Mouse (Mus musculus) CH12.LX (cell line): ENCODE data around the gene Mkln1. TPM values are rescaled to one million over a fixed set of nuclear protein-coding genes. Genes with fewer than 3 reads are reported as not detected.

Source experiments
- DNase-seq: peaks from one replicate; pipeline ENCODE4 v3.0.0-alpha.2; 2013; ENCODE audit errors: extremely low read depth
- H3K27ac ChIP-seq: 2 replicates; pipeline ENCODE4 v1.5.1; 2012; ENCODE audit warnings: low read depth, mild to moderate bottlenecking, control low read depth, moderate library complexity; ENCODE audit not compliant: insufficient read depth
- H3K27me3 ChIP-seq: replicated peaks from 2 replicates; pipeline ENCODE3; 2012; ENCODE audit warnings: inconsistent platforms
- H3K36me3 ChIP-seq, 2 experiments: replicated peaks in 1 of 2; 2 replicates each; pipeline versions ENCODE3 to v1.6.1; 2012; ENCODE audit warnings: inconsistent platforms in 1 of 2, low read length in 1 of 2, mild to moderate bottlenecking in 1 of 2, mixed read lengths in 1 of 2, moderate library complexity in 1 of 2; ENCODE audit not compliant: control insufficient read depth in 1 of 2, insufficient read depth in 1 of 2
- H3K4me1 ChIP-seq, 2 experiments: 2 replicates each; pipeline ENCODE4 v1.6.1; 2012; ENCODE audit warnings: inconsistent platforms in 1 of 2, moderate library complexity in 1 of 2; ENCODE audit not compliant: insufficient read depth in 2 of 2, control insufficient read depth in 1 of 2
- H3K4me2 ChIP-seq: 2 replicates; pipeline ENCODE4 v1.6.1; 2012; ENCODE audit warnings: low read depth, mild to moderate bottlenecking, control low read depth; ENCODE audit not compliant: poor library complexity, insufficient read depth, severe bottlenecking
- H3K4me3 ChIP-seq, 3 experiments: fragments of 150-350 bp in 1 of 3; sonication (generic) in 1 of 3; replicated peaks in 1 of 3; 2 replicates each; pipeline versions ENCODE3 to v1.5.1; 2011 to 2012; ENCODE audit warnings: low read depth in 2 of 3, low read length in 2 of 3, mild to moderate bottlenecking in 2 of 3, moderate library complexity in 2 of 3, control low read depth in 1 of 3, improper control_type of control experiment in 1 of 3, inconsistent platforms in 1 of 3, mixed read lengths in 1 of 3; ENCODE audit not compliant: poor library complexity in 1 of 3
- H3K79me2 ChIP-seq: replicated peaks from 2 replicates; pipeline ENCODE4 v1.6.1; 2012; ENCODE audit warnings: mild to moderate bottlenecking, moderate library complexity; ENCODE audit not compliant: control insufficient read depth, poor library complexity, insufficient read depth, severe bottlenecking; ENCODE audit errors: extremely low read depth
- H3K9ac ChIP-seq: 2 replicates; pipeline ENCODE4 v1.6.1; 2012; ENCODE audit warnings: low read depth, mild to moderate bottlenecking, control low read depth, moderate library complexity; ENCODE audit not compliant: insufficient read depth
- H3K9me3 ChIP-seq: replicated peaks from 2 replicates; pipeline ENCODE3; 2012; ENCODE audit warnings: low read length, inconsistent platforms, mixed read lengths
- ETS1 ChIP-seq: conservative IDR thresholded peaks from 2 replicates; pipeline ENCODE4 v1.6.1; 2012; ENCODE audit warnings: low read depth, mild to moderate bottlenecking, inconsistent platforms, low read length, improper control_type of control experiment, moderate library complexity
- HCFC1 ChIP-seq: IDR thresholded peaks from 2 replicates; pipeline ENCODE4 v1.6.1; 2012; ENCODE audit warnings: low read depth, mild to moderate bottlenecking, inconsistent platforms, low read length, improper control_type of control experiment
- JUN ChIP-seq: IDR thresholded peaks from 2 replicates; pipeline ENCODE4 v1.6.1; 2011; ENCODE audit warnings: low read depth, mild to moderate bottlenecking, low read length, improper control_type of control experiment, moderate library complexity; ENCODE audit not compliant: insufficient read depth
- JUND ChIP-seq: conservative IDR thresholded peaks from 2 replicates; pipeline ENCODE4 v1.6.1; 2011; ENCODE audit warnings: low read depth, low read length, improper control_type of control experiment
- KAT2A ChIP-seq: IDR thresholded peaks from 2 replicates; pipeline ENCODE4 v1.6.1; 2012; ENCODE audit warnings: low read length, improper control_type of control experiment, inconsistent platforms; ENCODE audit not compliant: insufficient replicate concordance
- MAFK ChIP-seq: IDR thresholded peaks from 2 replicates; pipeline ENCODE4 v1.6.1; 2011; ENCODE audit warnings: low read length, improper control_type of control experiment; ENCODE audit not compliant: insufficient replicate concordance
- MAX ChIP-seq: IDR thresholded peaks from 2 replicates; pipeline ENCODE4 v1.6.1; 2011; ENCODE audit warnings: low read length, improper control_type of control experiment
- MAZ ChIP-seq: IDR thresholded peaks from 2 replicates; pipeline ENCODE4 v1.6.1; 2012; ENCODE audit warnings: low read depth, mild to moderate bottlenecking, inconsistent platforms, low read length, improper control_type of control experiment, moderate library complexity
- MYC ChIP-seq: IDR thresholded peaks from 2 replicates; pipeline ENCODE4 v1.6.1; 2011; ENCODE audit warnings: low read depth, mild to moderate bottlenecking, improper control_type of control experiment, low read length
- POLR2AphosphoS2 ChIP-seq: IDR thresholded peaks from 2 replicates; pipeline ENCODE4 v1.6.1; 2011; ENCODE audit warnings: low read depth, low read length, improper control_type of control experiment
- RCOR1 ChIP-seq: conservative IDR thresholded peaks from 2 replicates; pipeline ENCODE4 v1.6.1; 2012; ENCODE audit warnings: low read depth, mild to moderate bottlenecking, inconsistent platforms, low read length, improper control_type of control experiment
- SIN3A ChIP-seq: IDR thresholded peaks from 2 replicates; pipeline ENCODE4 v1.6.1; 2012; ENCODE audit warnings: low read length, improper control_type of control experiment, inconsistent platforms
- TBP ChIP-seq: conservative IDR thresholded peaks from 2 replicates; pipeline ENCODE4 v1.6.1; 2011; ENCODE audit warnings: low read depth, low read length, improper control_type of control experiment
- TCF12 ChIP-seq: IDR thresholded peaks from 2 replicates; pipeline ENCODE4 v1.6.1; 2014; ENCODE audit warnings: low read depth, mild to moderate bottlenecking, inconsistent platforms, low read length, improper control_type of control experiment
- UBTF ChIP-seq: IDR thresholded peaks from 2 replicates; pipeline ENCODE4 v1.6.1; 2012; ENCODE audit warnings: low read depth, mild to moderate bottlenecking, inconsistent platforms, low read length, improper control_type of control experiment, moderate library complexity
- USF1 ChIP-seq: IDR thresholded peaks from 2 replicates; pipeline ENCODE4 v1.6.1; 2014; ENCODE audit warnings: low read depth, mild to moderate bottlenecking, inconsistent platforms, low read length, improper control_type of control experiment
- ZKSCAN1 ChIP-seq: IDR thresholded peaks from 2 replicates; pipeline ENCODE4 v1.6.1; 2012; ENCODE audit warnings: low read depth, inconsistent platforms, low read length, improper control_type of control experiment, borderline replicate concordance
- ZMIZ1 ChIP-seq: IDR thresholded peaks from 2 replicates; pipeline ENCODE4 v1.6.1; 2012; ENCODE audit warnings: low read depth, mild to moderate bottlenecking, inconsistent platforms, low read length, improper control_type of control experiment
- dilution Hi-C: fragments of 300-500 bp; cut with MboI; formaldehyde crosslinking; loops from 2 replicates; pipeline ENCODE4 v1.14.3; 2020; ENCODE audit warnings: low sequenced_read_pairs; ENCODE audit not compliant: extremely low pct_unique_long_range_greater_than_20kb, extremely low pct_ligation_motif_present
- in situ Hi-C: fragments of 300-500 bp; cut with MboI; formaldehyde crosslinking; loops from 3 replicates; pipeline ENCODE4 v1.14.3; 2019; ENCODE audit warnings: low sequenced_read_pairs, low pct_ligation_motif_present, low pct_unique_long_range_greater_than_20kb, mixed read lengths
- polyA plus RNA-seq: library from polyadenylated mRNA; unstranded; fragments of >175 nt; gene quantifications from 2 replicates; pipeline ENCODE4 v1.2.1, GENCODE M21; 2012; ENCODE audit warnings: low read depth; ENCODE audit not compliant: insufficient read length
- total RNA-seq, 2 experiments: library from RNA; depleted of rRNA; stranded (reverse); fragments of 300-350 nt in 1 of 2; fragments of >200 nt in 1 of 2; gene quantifications; 2 replicates each; pipeline ENCODE4 v1.2.3; 2012 to 2014

Gene Mkln1
- total and polyA plus RNA-seq, 3 experiments, result 79.6 to 127 (median 115) TPM

DNA sequence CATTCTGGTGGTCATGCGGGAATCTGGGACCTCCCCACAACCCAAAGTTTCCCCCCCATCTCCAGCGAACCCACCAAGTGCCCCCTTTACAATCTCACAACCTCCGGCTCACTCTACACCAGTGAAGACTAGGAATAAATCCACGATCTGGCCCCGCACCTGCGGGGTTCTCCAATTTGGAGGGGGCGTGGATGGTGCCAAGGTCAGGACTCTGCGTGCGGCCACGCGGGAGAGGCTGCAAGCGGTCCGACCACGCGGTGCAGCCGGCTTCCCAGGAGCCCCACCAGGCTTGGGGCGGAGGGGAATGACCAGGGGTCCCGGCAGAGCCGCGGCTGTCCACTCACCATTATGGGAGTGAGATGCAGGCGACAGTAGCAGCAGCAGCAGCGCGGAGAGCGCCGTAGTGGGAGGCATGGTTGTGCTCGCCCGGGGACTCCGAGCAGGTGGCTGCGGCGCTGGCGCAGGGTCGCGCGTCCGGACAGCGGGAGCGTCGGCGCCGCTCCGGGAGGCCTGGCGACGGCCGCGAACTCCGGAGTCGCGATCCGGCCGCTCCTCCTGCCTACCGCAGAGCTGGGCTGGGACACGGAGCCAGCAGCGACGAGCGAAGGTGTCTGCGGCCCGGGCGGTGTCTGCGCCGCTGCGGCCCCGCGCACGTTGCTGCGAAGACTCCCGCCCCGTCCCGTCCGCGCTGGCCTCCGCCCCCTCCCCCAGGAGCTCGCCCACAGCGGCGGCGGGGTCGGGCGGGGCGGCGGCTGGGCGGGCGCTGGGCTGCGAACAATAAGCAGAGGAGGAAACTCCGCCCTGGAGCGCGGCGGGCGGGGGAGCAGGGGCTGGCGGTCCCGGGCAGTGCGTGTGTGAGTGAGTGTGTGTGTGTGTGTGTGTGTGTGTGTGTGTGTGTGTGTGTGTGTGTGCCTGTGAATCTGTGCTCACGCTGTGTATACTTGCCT, 165.0 kb downstream of the Mkln1 start, which contains the start of gene Podxl:
Gene Podxl (minus strand): TSS at position 747 of the 947 bp plus-strand sequence.
- dilution Hi-C loops, result no loop called here
- H3K4me1 ChIP-seq, result 0 out of 4 replicates have a peak, but pooled peaks cover 0 to 2% of the 10 kb centered on the region in 2 experiments

DNA sequence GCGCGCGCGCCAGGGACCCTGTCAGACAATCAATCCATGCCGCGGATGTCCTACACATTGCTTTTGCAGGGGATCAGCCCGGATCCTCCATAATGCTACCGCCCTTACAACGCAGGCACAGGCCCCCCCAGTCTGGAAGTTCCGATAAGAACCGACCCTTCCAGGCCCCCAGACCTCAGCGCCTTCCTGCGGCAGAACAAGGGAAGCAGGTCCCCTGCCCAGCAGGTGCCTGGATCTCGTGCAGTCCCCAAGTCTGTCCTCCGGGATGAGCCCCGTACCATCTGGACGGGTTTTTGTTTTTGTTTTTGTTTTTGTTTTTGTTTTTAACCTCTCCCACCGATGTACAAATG, 165.6 kb downstream of the Mkln1 start:
- dilution Hi-C loops, result no loop called here
- Histone ChIP-seq H3K79me2 (no peaks in the 10 kb centered on the region), H3K36me3 (no peaks in the 10 kb centered on the region), H3K4me3 (no peak overlapping the region), H3K9me3 (no peaks in the 10 kb centered on the region), H3K27me3 (peaks cover 77% of the 10 kb centered on the region), H3K9ac (no peak overlapping the region), H3K4me2 (no peak overlapping the region), H3K27ac (no peak overlapping the region), H3K4me1 (0 out of 4 replicates have a peak, but pooled peaks cover 0 to 2% of the 10 kb centered on the region in 2 experiments)
- no peak for DNase-seq
- no peak for TF ChIP-seq POLR2AphosphoS2
- TF ChIP-seq USF1, result no peak
- TF ChIP-seq MYC, result no peak
- no peak for TF ChIP-seq JUND
- TF ChIP-seq ZKSCAN1, result no peak
- TF ChIP-seq ZMIZ1, result no peak
- TF ChIP-seq ETS1, result no peak
- no peak for TF ChIP-seq MAZ
- no peak for TF ChIP-seq UBTF
- TF ChIP-seq SIN3A, result no peak
- TF ChIP-seq RCOR1, result no peak
- TF ChIP-seq TCF12, result no peak
- no peak for TF ChIP-seq MAFK
- no peak for TF ChIP-seq HCFC1
- no peak for TF ChIP-seq TBP
- in situ Hi-C loops, result no loop called here

More for the DNA sequence above, 165.0 kb downstream of the Mkln1 start, which contains the start of gene Podxl:
- Histone ChIP-seq H3K4me3 (no peak within 1 kb of the TSS), H3K27ac (no peak within 1 kb of the TSS), H3K36me3 (no peaks in the 10 kb centered on the region), H3K27me3 (peaks cover 77% of the 10 kb centered on the region), H3K9ac (no peak within 1 kb of the TSS), H3K4me2 (no peak within 1 kb of the TSS), H3K9me3 (no peaks in the 10 kb centered on the region), H3K79me2 (no peaks in the 10 kb centered on the region)
- TF ChIP-seq MAX, result no peak
- TF ChIP-seq ZKSCAN1, result no peak
- no peak for TF ChIP-seq JUND
- no peak for TF ChIP-seq RCOR1
- no peak for TF ChIP-seq SIN3A
- no peak for TF ChIP-seq JUN
- no peak for TF ChIP-seq KAT2A
- no peak for TF ChIP-seq UBTF
- no peak for TF ChIP-seq ZMIZ1
- no peak for DNase-seq
- in situ Hi-C loops, result no loop called here
